Mouse (Mus musculus): ENCODE results near the gene Fam184b.

DNA sequence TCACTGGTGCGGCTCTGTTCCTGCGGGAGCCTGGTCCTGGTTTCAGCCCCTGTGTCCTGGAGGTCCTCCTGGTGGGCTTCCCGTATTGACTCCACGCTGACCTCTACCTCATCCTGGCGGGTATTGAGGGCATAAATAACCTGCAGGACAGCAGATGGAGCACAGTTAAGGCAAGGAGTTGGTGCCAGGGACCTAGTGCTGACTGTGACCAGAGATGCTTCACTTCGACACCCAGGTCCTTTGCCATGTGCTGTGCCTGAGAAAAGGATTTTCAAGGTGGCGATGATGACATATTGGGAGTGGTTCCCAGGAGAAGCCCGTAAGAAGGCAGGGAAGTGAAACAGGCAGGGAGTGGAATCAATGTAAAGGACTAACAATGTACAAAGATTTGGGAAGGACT lies 54.8 kb downstream of the Fam184b start:
- TF ChIP-seq EP300 (IDR thresholded peaks at IDR 0.05; ENCODE audit: low read length) (no peak), CTCF (conservative IDR thresholded peaks at IDR 0.05 in 1 of 2, IDR thresholded peaks at IDR 0.05 in 1 of 2; ENCODE audit: low read depth in 2 of 2, low read length in 2 of 2) (no peak)
